Mouse (Mus musculus) forebrain, embryonic 16.5 days (tissue): ENCODE measurements around the gene Galnt18. TPM values are rescaled to one million over a fixed set of nuclear protein-coding genes. Genes with fewer than 3 reads are reported as not detected.

Source experiments
- microRNA-seq: library from miRNA; unstranded; fragments of <30 nt; microRNA quantifications from one replicate; pipeline ENCODE4, GENCODE M21; 2017
- polyA plus RNA-seq: library from polyadenylated mRNA; unstranded; fragments of >200 nt; fragmentation: Nextera tagmentation; extraction: Ambion mirVana; gene quantifications from 2 replicates; pipeline ENCODE4 v1.2.1, GENCODE M21; 2015

The Galnt18 gene
- polyA plus RNA-seq, 1 experiment from 2014 or later, result 13.6 TPM

Small RNA genes lying within 50 kb of the gene (microRNA-seq; reads per million reads assigned to microRNA genes)
- not detected for gene Gm25787

Other genes starting within 250 kb of the Galnt18 start
- gene Usp47, start 243.5 kb upstream of the Galnt18 start, polyA plus RNA-seq, result 98.6 and 107 TPM in 2 replicates